Mouse (Mus musculus) forebrain, embryonic 12.5 days (tissue): ENCODE results near the gene Tmem184b. TPM values are rescaled to one million over a fixed set of nuclear protein-coding genes. Genes with fewer than 3 reads are reported as not detected.

Experiments
- ATAC-seq: fragments of 200-750 bp; cut with Nextera tagmentation; 2 replicates; pipeline ENCODE4 v1.8.0; 2017; ENCODE audit warnings: moderate TSS enrichment; ENCODE audit not compliant: low FRiP score
- H3K27ac ChIP-seq: fragments of 300-500 bp; sonication (generic); 2 replicates; pipeline ENCODE4 v1.5.1; 2016; ENCODE audit warnings: mild to moderate bottlenecking
- H3K27me3 ChIP-seq: fragments of 300-500 bp; sonication (generic); 2 replicates; pipeline ENCODE4 v1.6.1; 2016; ENCODE audit warnings: mild to moderate bottlenecking
- H3K36me3 ChIP-seq: fragments of 300-500 bp; sonication (generic); replicated peaks from 2 replicates; pipeline ENCODE4 v1.6.1; 2016; ENCODE audit warnings: mild to moderate bottlenecking
- H3K4me1 ChIP-seq: fragments of 300-500 bp; sonication (generic); 2 replicates; pipeline ENCODE4 v1.6.1; 2016
- H3K4me2 ChIP-seq: fragments of 300-500 bp; sonication (generic); 2 replicates; pipeline ENCODE4 v1.6.1; 2016; ENCODE audit warnings: mild to moderate bottlenecking, moderate library complexity
- H3K4me3 ChIP-seq: fragments of 300-500 bp; sonication (generic); replicated peaks from 2 replicates; pipeline ENCODE4 v1.5.1; 2016; ENCODE audit warnings: mild to moderate bottlenecking
- H3K9ac ChIP-seq: fragments of 300-500 bp; sonication (generic); 2 replicates; pipeline ENCODE4 v1.6.1; 2016; ENCODE audit warnings: mild to moderate bottlenecking
- H3K9me3 ChIP-seq: fragments of 300-500 bp; sonication (generic); 2 replicates; pipeline ENCODE4 v1.6.1; 2016
- WGBS: fragments of 180-500 bp; shearing (Covaris S2); methylation state at CpG from one replicate; pipeline ENCODE4 v1.1.7; 2016; 5-methylcytosine and 5-hydroxymethylcytosine counted together
- polyA plus RNA-seq: library from polyadenylated mRNA; unstranded; fragments of >200 nt; fragmentation: Nextera tagmentation; extraction: Ambion mirVana; gene quantifications from 2 replicates; pipeline ENCODE4 v1.2.1, GENCODE M21; 2016

The Tmem184b gene
- polyA plus RNA-seq, 1 experiment from 2014 or later = 43.6 TPM

GRCm38 (mm10) chr15:79357036-79357911 lies 46.1 kb downstream of the Tmem184b start:
- under 1% methylated on average over 75 of the region's 77 CpGs for WGBS
- Histone ChIP-seq H3K36me3 (peaks cover 15% of the 10 kb centered on the region), H3K4me2 (peak overlapping the region; percentile 92), H3K27me3 (peaks cover 35% of the 10 kb centered on the region), H3K9ac (peak overlapping the region; percentile 62), H3K9me3 (no peaks in the 10 kb centered on the region), H3K4me1 (peaks cover 27% of the 10 kb centered on the region), H3K27ac (0 out of 2 replicates have a peak overlapping the region, but pooled peaks have one; percentile 46), H3K4me3 (peak overlapping the region; percentile 48)
- peak; percentile 84 for ATAC-seq

DNA sequence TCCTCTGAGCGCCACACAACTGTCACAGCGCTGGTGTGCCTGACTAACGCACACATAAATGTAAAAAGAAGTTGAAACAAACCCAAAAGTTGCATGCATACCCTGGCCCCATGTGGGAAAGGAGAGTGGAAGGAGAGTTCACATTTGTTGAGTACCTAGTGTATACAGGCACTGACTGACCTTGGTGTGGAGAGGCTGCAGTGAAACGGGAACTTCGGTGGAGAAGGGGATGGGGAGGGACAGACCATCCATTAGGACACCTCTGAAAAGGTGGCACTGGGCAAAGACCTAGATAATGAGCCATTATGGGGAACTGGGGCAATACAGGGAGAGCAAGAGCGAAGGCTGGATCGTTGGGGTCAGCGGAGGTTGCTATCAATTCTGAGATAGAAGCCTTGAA lies 46.9 kb downstream of the Tmem184b start:
- no peak for ATAC-seq
- peaks cover 7% of the 10 kb centered on the region; the same call in 1 of the 2 replicates for H3K36me3 ChIP-seq
- 78% methylated on average over 8 of the region's 8 CpGs for WGBS
- H3K4me3 ChIP-seq = peak overlapping the region; percentile 48; the same call in 1 of the 2 replicates
- H3K9ac ChIP-seq = no peak overlapping the region; the same call in 1 of the 2 replicates
- H3K4me1 ChIP-seq = peaks cover 27% of the 10 kb centered on the region
- no peak overlapping the region for H3K27ac ChIP-seq
- peak overlapping the region; percentile 92 for H3K4me2 ChIP-seq
- H3K27me3 ChIP-seq = peaks cover 40% of the 10 kb centered on the region
- no peaks in the 10 kb centered on the region for H3K9me3 ChIP-seq

DNA sequence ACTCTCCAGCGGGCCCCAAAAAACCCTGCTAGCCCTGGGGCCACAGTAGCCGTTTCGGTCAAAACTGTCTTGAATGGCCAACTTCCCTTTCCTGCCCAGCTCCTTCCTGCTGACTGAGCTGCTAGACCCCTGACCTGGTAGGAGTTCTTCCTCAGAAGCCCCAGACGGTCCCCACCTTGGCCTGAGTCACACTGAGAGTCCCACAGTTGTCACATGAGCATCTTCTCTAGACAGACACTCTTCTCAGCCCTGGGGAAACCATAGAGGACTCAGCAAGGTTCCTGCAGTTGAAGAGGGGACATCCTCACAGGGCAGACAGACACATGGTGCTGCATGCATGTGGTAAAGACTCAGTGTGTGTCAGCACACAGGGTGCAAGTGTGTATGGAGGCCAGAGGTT lies 48.8 kb downstream of the Tmem184b start:
- H3K36me3 ChIP-seq = no peaks in the 10 kb centered on the region
- H3K27ac ChIP-seq = no peak overlapping the region
- no peak overlapping the region for H3K4me3 ChIP-seq
- no peak overlapping the region for H3K9ac ChIP-seq
- H3K9me3 ChIP-seq = no peaks in the 10 kb centered on the region
- 83% methylated on average over 4 of the region's 4 CpGs for WGBS
- H3K4me2 ChIP-seq = no peak overlapping the region
- H3K4me1 ChIP-seq = peaks cover 21% of the 10 kb centered on the region
- peaks cover 50% of the 10 kb centered on the region for H3K27me3 ChIP-seq
- no peak for ATAC-seq

DNA sequence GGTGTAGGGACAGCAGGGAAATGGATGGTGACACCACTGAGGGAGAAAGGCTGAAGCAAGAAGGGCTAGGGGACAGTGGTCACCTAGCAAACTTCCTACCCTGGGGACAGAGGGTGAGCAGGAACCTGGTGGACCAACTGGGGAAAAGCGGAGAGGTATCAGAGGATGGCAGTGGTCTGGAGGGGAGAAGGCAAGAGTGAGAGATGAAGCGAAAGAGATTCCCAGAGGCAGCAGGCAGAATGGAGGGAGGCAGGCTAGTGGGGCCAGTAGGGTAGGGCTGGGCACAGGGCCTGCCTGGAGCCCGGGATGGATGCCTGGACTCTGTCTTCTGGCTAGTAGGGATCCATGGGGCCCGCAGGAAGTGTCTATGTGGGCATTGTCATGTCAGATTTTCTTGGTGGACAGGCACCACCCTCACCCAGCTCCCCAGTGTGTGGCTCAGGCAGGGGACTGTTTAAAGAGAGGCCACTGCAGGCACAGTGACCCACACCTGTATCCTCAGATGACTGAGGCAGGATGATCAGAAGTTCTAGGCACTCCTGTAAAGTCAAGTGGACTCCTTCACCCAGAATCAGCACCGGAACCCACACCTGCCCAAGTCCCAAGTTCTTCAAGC lies 49.6 kb downstream of the Tmem184b start:
- no peak for ATAC-seq
- Histone ChIP-seq H3K9ac (no peak overlapping the region), H3K27ac (no peak overlapping the region), H3K27me3 (peaks cover 58% of the 10 kb centered on the region), H3K9me3 (no peaks in the 10 kb centered on the region), H3K36me3 (no peaks in the 10 kb centered on the region), H3K4me1 (peaks cover 21% of the 10 kb centered on the region), H3K4me3 (no peak overlapping the region), H3K4me2 (no peak overlapping the region)
- WGBS = 93% methylated on average over 5 of the region's 5 CpGs

DNA sequence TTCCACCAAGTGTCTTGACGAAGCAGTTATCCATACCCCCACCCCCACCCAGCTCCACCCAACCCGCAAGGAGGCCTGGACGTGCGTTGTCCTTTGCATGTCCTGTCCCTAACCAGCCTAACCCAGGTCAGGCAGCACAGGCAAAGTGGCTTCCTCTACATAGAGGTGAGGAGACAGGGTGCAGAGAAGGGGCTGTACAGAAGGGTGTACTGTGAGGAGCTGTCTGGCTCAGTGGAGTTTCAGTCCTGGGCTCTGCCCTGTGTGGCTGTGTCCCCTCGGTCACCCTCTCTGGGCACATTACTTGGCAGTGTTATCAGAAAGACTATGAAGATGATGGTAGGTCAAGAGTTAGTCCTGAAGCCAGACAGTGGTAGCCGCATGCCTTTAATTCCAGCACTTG lies 50.9 kb downstream of the Tmem184b start:
- Histone ChIP-seq H3K36me3 (no peaks in the 10 kb centered on the region), H3K9me3 (no peaks in the 10 kb centered on the region), H3K9ac (no peak overlapping the region), H3K4me1 (peaks cover 22% of the 10 kb centered on the region), H3K4me2 (no peak overlapping the region), H3K27ac (no peak overlapping the region), H3K27me3 (peaks cover 58% of the 10 kb centered on the region), H3K4me3 (no peak overlapping the region)
- WGBS = 88% methylated on average over 6 of the region's 6 CpGs
- no peak for ATAC-seq

DNA sequence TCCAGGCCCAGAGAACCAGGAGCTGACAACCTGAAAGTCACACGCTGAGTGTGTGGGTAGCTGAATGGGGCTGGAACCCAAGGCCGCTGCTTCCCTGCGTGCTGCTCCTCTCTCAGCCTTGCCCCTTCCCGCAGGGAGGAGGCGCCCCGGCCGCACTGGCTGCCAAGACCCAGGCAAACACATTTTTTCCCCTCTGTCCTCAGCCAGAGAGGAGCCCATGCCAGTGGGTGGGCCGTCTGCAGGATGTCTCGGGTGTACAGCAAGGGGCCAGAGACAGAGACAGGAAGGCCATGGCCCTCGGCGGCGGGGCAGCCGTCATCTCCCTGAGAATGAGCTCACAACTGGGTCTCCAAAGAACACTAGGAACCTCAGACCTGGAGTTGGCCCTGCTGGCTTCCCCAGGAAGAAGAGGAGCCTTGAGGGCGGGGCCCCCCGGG lies 52.0 kb downstream of the Tmem184b start:
- Histone ChIP-seq H3K4me1 (peaks cover 10% of the 10 kb centered on the region), H3K36me3 (no peaks in the 10 kb centered on the region), H3K27ac (no peak overlapping the region), H3K9me3 (no peaks in the 10 kb centered on the region), H3K4me3 (no peak overlapping the region), H3K9ac (no peak overlapping the region), H3K4me2 (no peak overlapping the region), H3K27me3 (peaks cover 51% of the 10 kb centered on the region)
- 38% methylated on average over 15 of the region's 15 CpGs for WGBS
- no peak for ATAC-seq

DNA sequence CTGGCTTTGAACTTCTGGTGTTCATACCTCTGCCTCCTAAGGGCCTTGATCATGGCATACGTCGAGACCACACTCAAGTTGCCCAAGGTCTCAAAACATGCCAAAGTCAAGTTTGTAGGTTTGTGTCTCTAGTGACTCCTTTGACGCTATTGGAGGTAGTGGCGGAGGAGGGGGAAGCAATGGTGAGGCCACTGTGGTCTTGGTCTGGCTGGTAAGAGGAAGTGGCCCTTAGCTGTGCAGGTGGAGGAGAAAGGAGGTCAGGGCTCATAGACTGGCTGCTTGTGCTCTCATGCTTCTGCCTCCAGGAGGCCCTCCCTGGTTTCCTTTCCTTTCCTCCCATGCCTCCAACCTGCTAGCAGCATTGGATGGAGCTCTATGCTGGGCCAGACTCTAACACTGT lies 52.5 kb downstream of the Tmem184b start:
- no peak for ATAC-seq

DNA sequence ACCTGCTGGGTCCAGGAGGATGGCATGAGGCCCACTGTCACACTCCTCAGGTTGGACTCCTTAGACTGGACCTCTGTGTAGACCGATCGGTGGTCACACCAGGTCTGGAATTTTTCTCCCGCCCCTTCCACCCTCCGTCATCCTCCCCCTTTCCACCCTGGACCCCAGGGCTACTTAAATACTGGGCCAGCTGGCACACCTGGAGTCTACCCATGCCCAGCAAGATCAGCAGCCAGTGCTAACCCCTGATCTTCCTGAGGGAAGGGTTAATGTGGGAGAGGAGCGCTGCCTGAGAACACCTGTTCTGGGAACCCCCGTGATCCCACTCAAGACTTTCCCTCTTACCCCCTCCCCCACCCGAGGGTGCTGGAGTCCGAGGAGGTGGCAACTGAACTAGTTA lies 54.7 kb downstream of the Tmem184b start:
- H3K4me3 ChIP-seq = peak overlapping the region; percentile 78; the same call in 1 of the 2 replicates
- ATAC-seq = no peak
- H3K36me3 ChIP-seq = no peaks in the 10 kb centered on the region
- H3K9ac ChIP-seq = 0 out of 2 replicates have a peak overlapping the region, but pooled peaks have one; percentile 67
- peaks cover 48% of the 10 kb centered on the region for H3K27me3 ChIP-seq
- H3K4me2 ChIP-seq = peak overlapping the region; percentile 97
- peaks cover 10% of the 10 kb centered on the region for H3K4me1 ChIP-seq
- 75% methylated on average over 8 of the region's 8 CpGs for WGBS
- no peak overlapping the region for H3K27ac ChIP-seq
- no peaks in the 10 kb centered on the region for H3K9me3 ChIP-seq

More for the DNA sequence above, 52.5 kb downstream of the Tmem184b start:
- no peaks in the 10 kb centered on the region for H3K9me3 ChIP-seq
- no peak overlapping the region for H3K27ac ChIP-seq
- H3K4me2 ChIP-seq = no peak overlapping the region
- H3K36me3 ChIP-seq = no peaks in the 10 kb centered on the region
- no peak overlapping the region for H3K4me3 ChIP-seq
- 88% methylated on average over 4 of the region's 4 CpGs for WGBS
- H3K9ac ChIP-seq = no peak overlapping the region
- peaks cover 50% of the 10 kb centered on the region for H3K27me3 ChIP-seq
- H3K4me1 ChIP-seq = peaks cover 10% of the 10 kb centered on the region

GRCm38 (mm10) chr15:79347845-79348506 lies 55.4 kb downstream of the Tmem184b start:
- H3K4me2 ChIP-seq = peak overlapping the region; percentile 97
- WGBS = 2% methylated on average over 42 of the region's 46 CpGs
- peaks cover 42% of the 10 kb centered on the region for H3K27me3 ChIP-seq
- H3K4me1 ChIP-seq = peaks cover 10% of the 10 kb centered on the region
- peak overlapping the region; percentile 78 for H3K4me3 ChIP-seq
- no peaks in the 10 kb centered on the region for H3K9me3 ChIP-seq
- H3K9ac ChIP-seq = peak overlapping the region; percentile 67
- H3K27ac ChIP-seq = peak overlapping the region; percentile 88
- peak; percentile 72; the same call in 1 of the 2 replicates for ATAC-seq
- H3K36me3 ChIP-seq = no peaks in the 10 kb centered on the region

DNA sequence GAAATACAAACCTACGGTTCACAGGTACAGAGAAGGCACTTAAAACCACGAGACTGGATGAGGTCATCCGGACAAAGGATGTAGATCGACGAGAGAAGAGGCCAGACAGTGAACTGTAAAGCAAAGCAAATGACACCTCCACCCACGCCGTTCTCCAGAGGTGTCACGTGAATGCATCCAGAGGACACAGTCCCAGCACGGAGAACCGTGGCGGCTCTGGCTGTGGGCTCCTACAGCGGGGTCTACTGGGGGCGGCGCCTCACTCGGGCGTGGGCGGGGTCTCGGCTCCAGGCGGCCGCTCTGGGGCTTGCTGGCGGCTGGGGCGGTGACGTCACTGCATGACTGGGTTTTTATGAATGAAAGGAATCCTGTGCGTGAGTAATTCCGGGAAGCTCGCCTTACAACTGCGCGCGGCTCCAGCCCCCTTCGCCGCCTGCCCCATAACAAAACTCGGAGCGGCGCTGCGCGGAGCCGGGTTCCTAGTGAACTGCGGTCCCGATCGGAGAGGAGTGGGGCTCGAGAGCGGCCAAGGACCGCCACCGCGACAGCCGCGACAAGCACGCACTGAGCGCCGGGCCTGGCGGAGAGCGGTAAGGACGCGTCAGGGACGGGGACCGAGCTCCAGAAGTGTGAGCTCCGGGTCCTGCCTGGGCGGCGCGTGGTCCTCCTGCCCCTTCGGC lies 56.1 kb downstream of the Tmem184b start:
- ATAC-seq = peak; percentile 94
- Histone ChIP-seq H3K4me3 (peak overlapping the region; percentile 78), H3K9ac (peak overlapping the region; percentile 67), H3K36me3 (no peaks in the 10 kb centered on the region), H3K4me2 (peak overlapping the region; percentile 97), H3K4me1 (peaks cover 10% of the 10 kb centered on the region), H3K9me3 (no peaks in the 10 kb centered on the region), H3K27ac (peak overlapping the region; percentile 88), H3K27me3 (peaks cover 42% of the 10 kb centered on the region)
- under 1% methylated on average over 58 of the region's 61 CpGs for WGBS

GRCm38 (mm10) chr15:79346051-79346793 lies 57.1 kb downstream of the Tmem184b start, which contains the start of gene Maff:
TSS of gene Maff (plus strand) at chr15:79346621.
- Histone ChIP-seq H3K36me3 (no peaks in the 10 kb centered on the region), H3K9ac (peak within 1 kb of the TSS; percentile 67), H3K9me3 (0 out of 2 replicates have a peak, but pooled peaks cover 5% of the 10 kb centered on the region), H3K4me3 (peak within 1 kb of the TSS; percentile 78), H3K4me1 (peaks cover 10% of the 10 kb centered on the region), H3K27ac (peak within 1 kb of the TSS; percentile 88), H3K4me2 (peak within 1 kb of the TSS; percentile 97), H3K27me3 (peaks cover 34% of the 10 kb centered on the region)
- no peak for ATAC-seq
- WGBS = 46% methylated on average over 8 of the region's 8 CpGs
